Mouse (Mus musculus) kidney, embryonic 14.5 days (tissue): ENCODE results near the gene Lmntd2. TPM values are rescaled to one million over a fixed set of nuclear protein-coding genes. Genes with fewer than 3 reads are reported as not detected.
"Not testable (repeated sequence)": the region's sequence is repeated elsewhere in the genome, so short reads cannot be mapped to it uniquely, and the experiment has no call there.

ENCODE experiments used
- ATAC-seq: fragments of 200-750 bp; cut with Nextera tagmentation; 2 replicates; pipeline ENCODE4 v1.8.0; 2017; ENCODE audit warnings: moderate number of reproducible peaks, mild to moderate bottlenecking, moderate TSS enrichment, moderate library complexity; ENCODE audit not compliant: low FRiP score, low TSS enrichment
- H3K27ac ChIP-seq: fragments of 300-500 bp; sonication (generic); 2 replicates; pipeline ENCODE4 v1.5.1; 2014; ENCODE audit warnings: low read depth, mild to moderate bottlenecking, low read length, moderate library complexity, mixed read lengths
- H3K27me3 ChIP-seq: fragments of 300-500 bp; sonication (generic); 2 replicates; pipeline ENCODE4 v1.6.1; 2014; ENCODE audit warnings: mild to moderate bottlenecking, low read length; ENCODE audit not compliant: control insufficient read depth, insufficient read depth
- H3K36me3 ChIP-seq: fragments of 300-500 bp; sonication (generic); 2 replicates; pipeline ENCODE4 v1.6.1; 2014; ENCODE audit warnings: low read length, mixed read lengths; ENCODE audit not compliant: control insufficient read depth, insufficient read depth
- H3K4me1 ChIP-seq: fragments of 300-500 bp; sonication (generic); 2 replicates; pipeline ENCODE4 v1.6.1; 2014; ENCODE audit warnings: low read length, mixed read lengths; ENCODE audit not compliant: control insufficient read depth, insufficient read depth
- H3K4me2 ChIP-seq: fragments of 300-500 bp; sonication (generic); replicated peaks from 2 replicates; pipeline ENCODE4 v1.6.1; 2014; ENCODE audit warnings: low read depth, mild to moderate bottlenecking, low read length
- H3K4me3 ChIP-seq: fragments of 300-500 bp; sonication (generic); 2 replicates; pipeline ENCODE4 v1.5.1; 2014; ENCODE audit warnings: mild to moderate bottlenecking, low read length
- H3K9ac ChIP-seq: fragments of 300-500 bp; sonication (generic); 2 replicates; pipeline ENCODE4 v1.6.1; 2014; ENCODE audit warnings: low read depth, mild to moderate bottlenecking, low read length, moderate library complexity
- H3K9me3 ChIP-seq: fragments of 300-500 bp; sonication (generic); 2 replicates; pipeline ENCODE4 v1.6.1; 2016; ENCODE audit warnings: low read length; ENCODE audit not compliant: control insufficient read depth
- WGBS: fragments of 180-500 bp; shearing (Covaris S2); extraction: QIAGEN DNeasy Blood & Tissue Kit; methylation state at CpG from one replicate; pipeline ENCODE4 v1.1.7; 2014; 5-methylcytosine and 5-hydroxymethylcytosine counted together
- polyA plus RNA-seq: library from polyadenylated mRNA; unstranded; fragments of >200 nt; fragmentation: Nextera tagmentation; extraction: Ambion mirVana; gene quantifications from 2 replicates; pipeline ENCODE4 v1.2.1, GENCODE M21; 2014

The Lmntd2 gene
- 3.3 and 3.4 TPM in 2 replicates for polyA plus RNA-seq

DNA sequence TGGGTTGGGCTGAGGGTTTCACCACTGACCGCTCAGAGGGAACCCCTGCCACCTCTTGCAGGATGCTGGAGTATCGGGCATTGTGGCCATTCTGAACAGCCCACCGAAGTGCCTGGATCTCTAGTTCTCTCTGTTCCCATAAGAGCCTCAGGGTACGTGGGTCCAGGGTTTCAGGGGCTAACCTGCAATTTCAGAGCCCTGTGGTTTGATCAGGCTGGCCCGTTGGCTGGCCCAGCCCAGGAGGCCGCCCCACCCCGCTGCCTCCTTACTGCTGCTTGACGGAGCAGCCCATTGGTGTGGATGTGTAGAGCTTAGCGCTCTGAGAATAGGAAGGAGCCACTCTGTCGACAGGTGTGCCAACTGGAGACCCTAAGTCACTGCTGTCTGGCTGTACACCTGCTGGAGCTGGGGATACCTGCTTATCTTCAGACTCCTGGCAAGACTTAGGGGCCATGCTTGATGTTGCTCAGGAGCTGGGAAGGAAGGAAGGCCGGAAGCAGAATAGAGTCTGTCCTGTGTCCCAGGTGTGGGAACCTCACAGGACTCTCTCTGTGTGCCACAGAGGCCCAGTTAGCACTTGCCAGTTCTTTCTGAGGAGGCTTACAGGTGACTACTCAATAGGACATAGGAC is at the start of gene Lmntd2:
Gene Lmntd2 (minus strand): TSS at position 476 of the 631 bp plus-strand sequence.
- Histone ChIP-seq H3K4me2 (peak within 1 kb of the TSS; percentile 73), H3K27me3 (no peaks in the 10 kb centered on the region), H3K4me1 (peaks cover 23% of the 10 kb centered on the region), H3K9me3 (no peaks in the 10 kb centered on the region), H3K27ac (peak within 1 kb of the TSS; percentile 98), H3K36me3 (peaks cover 12% of the 10 kb centered on the region; the same call in 1 of the 2 replicates), H3K9ac (peak within 1 kb of the TSS; percentile 57), H3K4me3 (peak within 1 kb of the TSS; percentile 63)
- no peak for ATAC-seq
- WGBS = 92% methylated on average over 11 of the region's 11 CpGs

- Histone ChIP-seq H3K27me3 (no peaks in the 10 kb centered on the region), H3K9me3 (no peaks in the 10 kb centered on the region), H3K36me3 (peaks cover 59% of the 10 kb centered on the region), H3K9ac (no peak overlapping the region), H3K4me1 (peaks cover 11% of the 10 kb centered on the region), H3K4me2 (no peak overlapping the region), H3K27ac (no peak overlapping the region), H3K4me3 (no peak overlapping the region)
- no peak for ATAC-seq
- 85% methylated on average over 13 of the region's 13 CpGs for WGBS
Observed at GRCm38 (mm10) chr7:141263640-141264039, 49.8 kb upstream of the Lmntd2 start.

GRCm38 (mm10) chr7:141261480-141261879 is 47.6 kb upstream of the Lmntd2 start:
- Histone ChIP-seq H3K9me3 (no peaks in the 10 kb centered on the region), H3K9ac (no peak overlapping the region), H3K4me2 (no peak overlapping the region), H3K36me3 (peaks cover 80% of the 10 kb centered on the region), H3K27me3 (no peaks in the 10 kb centered on the region), H3K4me3 (no peak overlapping the region), H3K4me1 (peaks cover 11% of the 10 kb centered on the region), H3K27ac (no peak overlapping the region)
- 91% methylated on average over 3 of the region's 3 CpGs for WGBS
- no peak for ATAC-seq

DNA sequence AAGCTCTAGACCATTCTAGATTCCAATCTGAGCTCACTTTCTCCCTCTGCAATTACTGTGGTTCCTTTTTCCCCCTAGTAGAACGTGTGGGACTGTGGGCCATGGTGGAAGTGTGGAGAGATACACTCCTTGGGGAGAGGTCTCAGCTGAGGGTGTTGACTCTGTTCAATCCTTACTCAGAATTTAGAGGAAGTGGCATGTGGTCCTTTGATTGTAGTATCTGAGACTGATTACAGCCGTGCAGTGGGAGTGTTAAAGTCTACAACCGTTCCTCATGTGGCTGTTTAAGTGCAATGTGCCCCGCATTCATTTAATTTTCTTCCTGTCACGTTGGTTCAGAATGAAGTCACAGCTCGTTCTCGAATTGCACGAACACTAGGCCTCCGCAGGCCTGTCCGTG is 42.3 kb upstream of the Lmntd2 start:
- Histone ChIP-seq H3K27me3 (no peaks in the 10 kb centered on the region), H3K9ac (no peak overlapping the region), H3K36me3 (peaks cover 94% of the 10 kb centered on the region), H3K27ac (no peak overlapping the region), H3K4me2 (no peak overlapping the region), H3K4me3 (no peak overlapping the region), H3K4me1 (no peaks in the 10 kb centered on the region), H3K9me3 (no peaks in the 10 kb centered on the region)
- 94% methylated on average over 10 of the region's 10 CpGs for WGBS
- ATAC-seq = no peak

DNA sequence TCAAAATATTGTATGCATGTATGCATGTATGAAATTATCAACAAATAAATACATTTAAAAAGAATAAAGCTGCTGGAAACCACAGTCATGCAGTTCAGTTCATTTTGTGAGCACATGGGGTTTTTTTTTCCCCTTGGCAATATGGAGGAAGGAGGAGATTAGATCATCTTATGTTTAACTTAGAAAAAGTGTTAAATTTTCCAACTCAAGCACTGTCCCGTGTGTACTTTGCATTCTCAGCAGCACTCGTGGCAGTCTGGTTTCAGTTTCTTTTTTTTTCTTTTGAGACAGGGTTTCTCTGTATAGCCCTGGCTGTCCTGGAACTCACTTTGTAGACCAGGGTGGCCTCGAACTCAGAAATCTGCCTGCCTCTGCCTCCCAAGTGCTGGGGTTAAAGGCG is 36.6 kb upstream of the Lmntd2 start:
- H3K27me3 ChIP-seq, H3K9me3 ChIP-seq, H3K27ac ChIP-seq, H3K4me1 ChIP-seq, ATAC-seq, H3K9ac ChIP-seq, H3K4me2 ChIP-seq, H3K4me3 ChIP-seq: not testable (repeated sequence)
- 89% methylated on average over 4 of the region's 4 CpGs for WGBS
- peaks cover 88% of the 10 kb centered on the region for H3K36me3 ChIP-seq

GRCm38 (mm10) chr7:141231551-141231950 is 17.7 kb upstream of the Lmntd2 start:
- H3K27ac ChIP-seq = no peak overlapping the region
- no peaks in the 10 kb centered on the region for H3K27me3 ChIP-seq
- H3K4me3 ChIP-seq = no peak overlapping the region
- H3K4me2 ChIP-seq = no peak overlapping the region
- WGBS = 96% methylated on average over 10 of the region's 10 CpGs
- H3K9me3 ChIP-seq = no peaks in the 10 kb centered on the region
- no peak for ATAC-seq
- peaks cover 18% of the 10 kb centered on the region for H3K4me1 ChIP-seq
- no peak overlapping the region for H3K9ac ChIP-seq
- H3K36me3 ChIP-seq = peaks cover 55% of the 10 kb centered on the region

- WGBS = 94% methylated on average over 3 of the region's 3 CpGs
- Histone ChIP-seq H3K4me3 (no peak overlapping the region), H3K27me3 (no peaks in the 10 kb centered on the region), H3K27ac (no peak overlapping the region), H3K9me3 (no peaks in the 10 kb centered on the region), H3K36me3 (peaks cover 52% of the 10 kb centered on the region), H3K4me2 (no peak overlapping the region), H3K4me1 (peaks cover 18% of the 10 kb centered on the region), H3K9ac (no peak overlapping the region)
- no peak for ATAC-seq
Observed at GRCm38 (mm10) chr7:141231111-141231510, 17.2 kb upstream of the Lmntd2 start.

DNA sequence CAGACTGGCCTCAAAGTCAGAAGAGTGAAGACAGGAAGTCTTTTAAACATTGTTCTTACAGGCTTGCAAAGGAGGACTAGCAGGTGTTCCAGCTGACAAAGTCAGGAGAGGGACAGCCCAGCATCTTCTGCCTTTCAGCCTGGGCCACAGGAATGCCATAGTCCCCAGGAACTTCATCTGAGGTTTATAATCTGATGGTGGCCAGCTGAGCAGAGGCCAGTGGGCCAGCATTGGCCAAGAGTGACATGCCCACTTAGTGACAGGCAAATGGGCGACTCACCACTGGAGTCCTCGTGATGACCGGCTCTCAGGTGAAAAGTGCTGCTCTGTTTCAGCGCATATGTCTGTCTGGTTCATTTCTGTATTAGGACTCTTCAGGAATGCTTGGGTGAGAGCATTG is 16.7 kb upstream of the Lmntd2 start:
- H3K4me1 ChIP-seq = peaks cover 18% of the 10 kb centered on the region
- 0 out of 2 replicates have a peak overlapping the region, but pooled peaks have one; percentile 12 for H3K9ac ChIP-seq
- H3K27me3 ChIP-seq = no peaks in the 10 kb centered on the region
- H3K4me2 ChIP-seq = no peak overlapping the region
- peaks cover 49% of the 10 kb centered on the region for H3K36me3 ChIP-seq
- H3K9me3 ChIP-seq = no peaks in the 10 kb centered on the region
- no peak overlapping the region for H3K27ac ChIP-seq
- 90% methylated on average over 4 of the region's 4 CpGs for WGBS
- no peak overlapping the region for H3K4me3 ChIP-seq
- ATAC-seq = no peak

GRCm38 (mm10) chr7:141229702-141230101 is 15.8 kb upstream of the Lmntd2 start:
- Histone ChIP-seq H3K4me3 (peak overlapping the region; percentile 100), H3K36me3 (peaks cover 40% of the 10 kb centered on the region), H3K9ac (peak overlapping the region; percentile 98), H3K27ac (no peak overlapping the region), H3K4me1 (peaks cover 18% of the 10 kb centered on the region), H3K9me3 (no peaks in the 10 kb centered on the region), H3K27me3 (no peaks in the 10 kb centered on the region), H3K4me2 (peak overlapping the region; percentile 80)
- no peak for ATAC-seq
- 60% methylated on average over 6 of the region's 6 CpGs for WGBS
